Mouse (Mus musculus) CH12.LX (cell line): ENCODE measurements around the gene Pald1. TPM values are rescaled to one million over a fixed set of nuclear protein-coding genes. Genes with fewer than 3 reads are reported as not detected.

Source experiments
- DNase-seq: peaks from one replicate; pipeline ENCODE4 v3.0.0-alpha.2; 2013; ENCODE audit errors: extremely low read depth
- H3K27ac ChIP-seq: 2 replicates; pipeline ENCODE4 v1.5.1; 2012; ENCODE audit warnings: low read depth, mild to moderate bottlenecking, control low read depth, moderate library complexity; ENCODE audit not compliant: insufficient read depth
- H3K27me3 ChIP-seq: replicated peaks from 2 replicates; pipeline ENCODE3; 2012; ENCODE audit warnings: inconsistent platforms
- H3K36me3 ChIP-seq, 2 experiments: replicated peaks in 1 of 2; 2 replicates each; pipeline versions ENCODE3 to v1.6.1; 2012; ENCODE audit warnings: inconsistent platforms in 1 of 2, low read length in 1 of 2, mild to moderate bottlenecking in 1 of 2, mixed read lengths in 1 of 2, moderate library complexity in 1 of 2; ENCODE audit not compliant: control insufficient read depth in 1 of 2, insufficient read depth in 1 of 2
- H3K4me1 ChIP-seq, 2 experiments: 2 replicates each; pipeline ENCODE4 v1.6.1; 2012; ENCODE audit warnings: inconsistent platforms in 1 of 2, moderate library complexity in 1 of 2; ENCODE audit not compliant: insufficient read depth in 2 of 2, control insufficient read depth in 1 of 2
- H3K4me2 ChIP-seq: 2 replicates; pipeline ENCODE4 v1.6.1; 2012; ENCODE audit warnings: low read depth, mild to moderate bottlenecking, control low read depth; ENCODE audit not compliant: poor library complexity, insufficient read depth, severe bottlenecking
- H3K4me3 ChIP-seq, 3 experiments: fragments of 150-350 bp in 1 of 3; sonication (generic) in 1 of 3; replicated peaks in 1 of 3; 2 replicates each; pipeline versions ENCODE3 to v1.5.1; 2011 to 2012; ENCODE audit warnings: low read depth in 2 of 3, low read length in 2 of 3, mild to moderate bottlenecking in 2 of 3, moderate library complexity in 2 of 3, control low read depth in 1 of 3, improper control_type of control experiment in 1 of 3, inconsistent platforms in 1 of 3, mixed read lengths in 1 of 3; ENCODE audit not compliant: poor library complexity in 1 of 3
- H3K79me2 ChIP-seq: replicated peaks from 2 replicates; pipeline ENCODE4 v1.6.1; 2012; ENCODE audit warnings: mild to moderate bottlenecking, moderate library complexity; ENCODE audit not compliant: control insufficient read depth, poor library complexity, insufficient read depth, severe bottlenecking; ENCODE audit errors: extremely low read depth
- H3K9ac ChIP-seq: 2 replicates; pipeline ENCODE4 v1.6.1; 2012; ENCODE audit warnings: low read depth, mild to moderate bottlenecking, control low read depth, moderate library complexity; ENCODE audit not compliant: insufficient read depth
- H3K9me3 ChIP-seq: replicated peaks from 2 replicates; pipeline ENCODE3; 2012; ENCODE audit warnings: low read length, inconsistent platforms, mixed read lengths
- BHLHE40 ChIP-seq: IDR thresholded peaks from 2 replicates; pipeline ENCODE4 v1.6.1; 2011; ENCODE audit warnings: mild to moderate bottlenecking, low read depth, low read length, improper control_type of control experiment
- ELF1 ChIP-seq: IDR thresholded peaks from 2 replicates; pipeline ENCODE4 v1.6.1; 2014; ENCODE audit warnings: low read depth, mild to moderate bottlenecking, inconsistent platforms, low read length, improper control_type of control experiment
- JUN ChIP-seq: IDR thresholded peaks from 2 replicates; pipeline ENCODE4 v1.6.1; 2011; ENCODE audit warnings: low read depth, mild to moderate bottlenecking, low read length, improper control_type of control experiment, moderate library complexity; ENCODE audit not compliant: insufficient read depth
- JUND ChIP-seq: conservative IDR thresholded peaks from 2 replicates; pipeline ENCODE4 v1.6.1; 2011; ENCODE audit warnings: low read depth, low read length, improper control_type of control experiment
- KAT2A ChIP-seq: IDR thresholded peaks from 2 replicates; pipeline ENCODE4 v1.6.1; 2012; ENCODE audit warnings: low read length, improper control_type of control experiment, inconsistent platforms; ENCODE audit not compliant: insufficient replicate concordance
- MAFK ChIP-seq: IDR thresholded peaks from 2 replicates; pipeline ENCODE4 v1.6.1; 2011; ENCODE audit warnings: low read length, improper control_type of control experiment; ENCODE audit not compliant: insufficient replicate concordance
- MAX ChIP-seq: IDR thresholded peaks from 2 replicates; pipeline ENCODE4 v1.6.1; 2011; ENCODE audit warnings: low read length, improper control_type of control experiment
- NRF1 ChIP-seq: IDR thresholded peaks from 2 replicates; pipeline ENCODE4 v1.6.1; 2014; ENCODE audit warnings: low read depth, mild to moderate bottlenecking, inconsistent platforms, low read length, improper control_type of control experiment, moderate library complexity
- TBP ChIP-seq: conservative IDR thresholded peaks from 2 replicates; pipeline ENCODE4 v1.6.1; 2011; ENCODE audit warnings: low read depth, low read length, improper control_type of control experiment
- USF1 ChIP-seq: IDR thresholded peaks from 2 replicates; pipeline ENCODE4 v1.6.1; 2014; ENCODE audit warnings: low read depth, mild to moderate bottlenecking, inconsistent platforms, low read length, improper control_type of control experiment
- dilution Hi-C: fragments of 300-500 bp; cut with MboI; formaldehyde crosslinking; loops from 2 replicates; pipeline ENCODE4 v1.14.3; 2020; ENCODE audit warnings: low sequenced_read_pairs; ENCODE audit not compliant: extremely low pct_unique_long_range_greater_than_20kb, extremely low pct_ligation_motif_present
- in situ Hi-C: fragments of 300-500 bp; cut with MboI; formaldehyde crosslinking; loops from 3 replicates; pipeline ENCODE4 v1.14.3; 2019; ENCODE audit warnings: low sequenced_read_pairs, low pct_ligation_motif_present, low pct_unique_long_range_greater_than_20kb, mixed read lengths
- polyA plus RNA-seq: library from polyadenylated mRNA; unstranded; fragments of >175 nt; gene quantifications from 2 replicates; pipeline ENCODE4 v1.2.1, GENCODE M21; 2012; ENCODE audit warnings: low read depth; ENCODE audit not compliant: insufficient read length
- total RNA-seq, 2 experiments: library from RNA; depleted of rRNA; stranded (reverse); fragments of 300-350 nt in 1 of 2; fragments of >200 nt in 1 of 2; gene quantifications; 2 replicates each; pipeline ENCODE4 v1.2.3; 2012 to 2014

Gene Pald1
- total and polyA plus RNA-seq, 3 experiments: 1.5 to 2.0 (median 1.5) TPM

DNA sequence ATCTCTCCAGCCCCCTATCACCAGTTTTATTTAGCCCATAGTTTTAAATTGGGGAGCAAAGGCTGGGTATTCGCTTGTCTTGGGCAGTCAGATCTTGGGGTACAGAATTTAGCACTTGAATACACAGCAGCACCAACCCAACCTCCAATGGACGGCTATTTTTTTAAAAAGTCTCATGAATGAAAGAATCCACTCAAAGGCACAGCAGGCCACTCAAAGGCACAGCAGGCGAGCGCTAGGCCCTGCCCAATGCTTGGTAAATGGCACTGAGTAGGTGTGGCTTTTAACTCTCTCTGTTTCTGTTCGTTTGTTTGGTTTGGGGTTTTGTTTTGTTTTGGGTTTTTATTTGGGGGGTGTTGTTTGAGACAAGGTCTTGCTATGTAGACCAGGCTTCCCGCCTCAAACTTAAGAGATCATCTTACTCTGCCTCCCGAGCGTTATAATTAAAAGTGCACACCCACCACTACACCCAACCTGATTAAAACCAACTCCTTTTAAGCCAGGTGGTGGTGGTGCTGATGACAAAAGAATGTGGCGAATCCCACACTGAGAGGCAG is 67.9 kb downstream of the Pald1 start:
- Histone ChIP-seq H3K9me3 (no peaks in the 10 kb centered on the region), H3K9ac (no peak overlapping the region), H3K27ac (no peak overlapping the region), H3K4me3 (no peak overlapping the region), H3K79me2 (no peaks in the 10 kb centered on the region), H3K4me2 (no peak overlapping the region), H3K27me3 (no peaks in the 10 kb centered on the region), H3K36me3 (peaks cover 0 to 2% of the 10 kb centered on the region in 2 experiments), H3K4me1 (peaks cover 0 to 10% of the 10 kb centered on the region in 2 experiments; a peak in 2 of 4 replicates)
- dilution Hi-C loops: no loop called here
- TF ChIP-seq JUND (no peak), MAX (no peak)
- DNase-seq: no peak
- in situ Hi-C loops: no loop called here

DNA sequence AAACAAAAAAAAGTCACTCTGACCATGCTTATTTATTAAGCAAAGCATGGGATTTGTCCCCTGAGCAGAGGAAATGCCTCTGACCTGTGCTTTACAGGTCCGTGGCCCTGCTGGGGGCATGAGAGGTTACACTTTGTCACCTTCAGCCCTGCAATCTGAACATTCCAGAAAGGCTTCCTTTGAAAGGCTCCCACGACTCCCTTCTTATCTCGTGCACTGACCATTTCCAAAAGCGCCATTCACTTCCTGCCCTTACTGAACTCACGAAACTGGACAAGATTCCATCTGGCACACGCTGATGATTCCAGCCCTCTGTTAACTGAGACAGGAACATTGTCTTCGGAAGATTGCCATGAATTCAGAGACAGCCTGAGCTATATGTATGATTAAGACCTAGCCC is 69.6 kb downstream of the Pald1 start:
- Histone ChIP-seq H3K27ac (no peak overlapping the region), H3K36me3 (no peaks in the 10 kb centered on the region), H3K4me1 (peaks cover 3 to 11% of the 10 kb centered on the region in 2 experiments), H3K79me2 (no peaks in the 10 kb centered on the region), H3K4me3 (no peak overlapping the region), H3K4me2 (no peak overlapping the region), H3K27me3 (no peaks in the 10 kb centered on the region), H3K9me3 (no peaks in the 10 kb centered on the region), H3K9ac (no peak overlapping the region)
- TF ChIP-seq USF1 (no peak), TBP (no peak), KAT2A (no peak), BHLHE40 (no peak), NRF1 (no peak), JUN (no peak)
- no peak for DNase-seq
- in situ Hi-C loops (no loop called here), dilution Hi-C loops (no loop called here)

DNA sequence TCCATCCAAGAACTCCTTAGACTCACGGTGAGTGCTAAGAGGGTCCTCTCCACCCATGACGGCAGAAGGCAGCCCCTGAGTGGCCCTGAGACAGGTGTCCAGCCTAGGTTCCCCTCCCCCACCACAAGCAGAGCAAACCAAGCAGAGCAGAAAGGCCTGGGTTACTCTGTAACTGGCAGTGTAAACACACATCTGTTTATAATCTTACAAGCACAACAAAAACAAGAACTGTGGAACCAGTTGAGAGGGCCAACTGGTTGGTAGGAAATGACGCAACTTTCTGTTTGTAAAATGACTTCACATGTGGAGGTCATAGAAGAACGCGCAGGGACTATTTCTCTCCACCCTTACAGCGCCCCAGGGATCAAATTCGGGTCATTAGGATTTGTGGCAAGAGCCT is 70.6 kb downstream of the Pald1 start:
- H3K9ac ChIP-seq: no peak overlapping the region
- in situ Hi-C loops (no loop called here), dilution Hi-C loops (no loop called here)
- DNase-seq: no peak
- H3K4me2 ChIP-seq: no peak overlapping the region
- no peak overlapping the region for H3K4me3 ChIP-seq
- H3K9me3 ChIP-seq: no peaks in the 10 kb centered on the region
- no peaks in the 10 kb centered on the region for H3K27me3 ChIP-seq
- H3K79me2 ChIP-seq: no peaks in the 10 kb centered on the region
- H3K27ac ChIP-seq: no peak overlapping the region
- TF ChIP-seq ELF1: no peak
- TF ChIP-seq MAFK: no peak
- no peaks in the 10 kb centered on the region for H3K36me3 ChIP-seq
- H3K4me1 ChIP-seq: peaks cover 5 to 17% of the 10 kb centered on the region in 2 experiments
